Mouse (Mus musculus) bone marrow macrophage, adult 2 months (primary cell): ENCODE measurements around the gene H2al2b.
"Not testable (repeated sequence)": the region's sequence is repeated elsewhere in the genome, so short reads cannot be mapped to it uniquely, and the experiment has no call there.

Experiments
- CTCF ChIP-seq: IDR thresholded peaks from 2 replicates; pipeline ENCODE4 v1.5.1; 2012; ENCODE audit warnings: low read depth, mild to moderate bottlenecking, low read length, moderate library complexity
- POLR2A ChIP-seq: IDR thresholded peaks from 2 replicates; pipeline ENCODE4 v1.6.1; 2012; ENCODE audit warnings: mild to moderate bottlenecking, low read depth, low read length, borderline replicate concordance

DNA sequence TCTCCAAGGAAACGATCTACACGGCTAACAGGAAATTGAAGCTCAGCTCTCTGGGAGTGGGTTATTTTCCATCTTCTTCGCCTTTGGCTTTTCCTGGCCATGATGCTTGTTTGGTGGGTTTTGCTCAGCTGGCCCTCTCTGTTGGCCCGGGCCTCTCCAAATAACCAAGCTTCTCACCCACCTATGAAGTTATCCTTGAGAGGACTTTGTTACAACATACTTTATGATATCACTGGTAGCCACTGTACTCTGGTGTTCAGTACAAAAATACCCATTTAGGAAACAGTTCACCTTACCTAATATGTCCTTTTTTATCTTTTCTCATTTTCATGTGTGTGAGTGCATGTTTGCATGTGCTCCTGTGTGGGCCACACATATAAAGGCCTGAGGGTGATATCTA, at the start of gene H2al2b:
- TF ChIP-seq POLR2A, CTCF: not testable (repeated sequence)
